Mouse (Mus musculus) brain, embryonic 14.5 days (tissue): ENCODE results near the gene Plxnd1. TPM values are rescaled to one million over a fixed set of nuclear protein-coding genes. Genes with fewer than 3 reads are reported as not detected.

Experiments
- DNase-seq: peaks from one replicate; pipeline ENCODE4 v3.0.0-alpha.2; 2011; ENCODE audit warnings: low read depth
- CTCF ChIP-seq: fragments of 200-500 bp; IDR thresholded peaks from 2 replicates; pipeline ENCODE4 v1.5.1; 2012; ENCODE audit warnings: inconsistent platforms, mild to moderate bottlenecking, moderate library complexity, borderline replicate concordance; ENCODE audit not compliant: insufficient read depth, insufficient read length; ENCODE audit errors: extremely low read depth
- POLR2A ChIP-seq: fragments of 200-500 bp; IDR thresholded peaks from 2 replicates; pipeline ENCODE4 v1.6.1; 2012; ENCODE audit warnings: mild to moderate bottlenecking, inconsistent platforms, borderline replicate concordance; ENCODE audit not compliant: poor library complexity, insufficient read depth, insufficient read length, severe bottlenecking; ENCODE audit errors: extremely low read depth
- polyA plus RNA-seq: library from polyadenylated mRNA; depleted of rRNA; stranded (reverse); fragments of >200 nt; gene quantifications from 2 replicates; pipeline ENCODE4 v1.2.3, GENCODE M21; 2012

Plxnd1 gene
- polyA plus RNA-seq, 1 experiment, result 38.5 TPM

DNA sequence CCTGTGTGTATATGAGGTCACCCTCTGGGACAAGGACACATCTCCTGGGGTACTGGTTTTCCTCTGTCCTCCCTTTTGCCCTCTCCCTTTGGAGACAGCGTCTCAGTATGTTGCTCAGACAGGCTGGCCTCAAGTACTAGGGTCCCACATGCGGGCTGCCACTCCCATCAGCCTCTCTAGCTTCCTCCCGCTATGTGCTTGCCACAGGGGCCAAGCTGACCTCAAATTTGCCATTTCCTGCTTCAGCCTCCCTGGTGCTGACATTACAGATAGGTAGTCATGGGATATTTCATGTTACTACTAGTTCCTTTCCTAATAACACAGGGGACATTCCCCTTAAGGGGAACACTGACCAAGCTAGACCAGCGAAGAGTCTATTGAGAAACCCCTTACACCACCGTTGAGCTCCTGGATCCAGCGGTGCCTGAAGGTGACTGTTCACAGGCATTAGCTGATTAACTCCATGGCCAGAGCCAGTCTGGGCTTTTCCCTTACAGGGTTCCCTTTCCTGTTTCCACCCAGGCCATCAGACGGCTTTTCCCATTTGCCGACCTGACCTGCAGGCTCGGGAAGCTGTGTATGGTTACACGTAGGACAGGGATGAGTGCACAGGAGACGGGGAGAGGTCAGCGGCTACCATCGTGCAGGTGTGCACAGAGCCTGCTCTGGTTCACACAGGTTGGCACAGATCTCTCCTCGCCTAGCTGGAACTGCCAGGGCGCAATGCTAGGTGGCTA, 21.5 kb downstream of the Plxnd1 start:
- no peak for DNase-seq
- TF ChIP-seq CTCF, result no peak
- no peak for TF ChIP-seq POLR2A

DNA sequence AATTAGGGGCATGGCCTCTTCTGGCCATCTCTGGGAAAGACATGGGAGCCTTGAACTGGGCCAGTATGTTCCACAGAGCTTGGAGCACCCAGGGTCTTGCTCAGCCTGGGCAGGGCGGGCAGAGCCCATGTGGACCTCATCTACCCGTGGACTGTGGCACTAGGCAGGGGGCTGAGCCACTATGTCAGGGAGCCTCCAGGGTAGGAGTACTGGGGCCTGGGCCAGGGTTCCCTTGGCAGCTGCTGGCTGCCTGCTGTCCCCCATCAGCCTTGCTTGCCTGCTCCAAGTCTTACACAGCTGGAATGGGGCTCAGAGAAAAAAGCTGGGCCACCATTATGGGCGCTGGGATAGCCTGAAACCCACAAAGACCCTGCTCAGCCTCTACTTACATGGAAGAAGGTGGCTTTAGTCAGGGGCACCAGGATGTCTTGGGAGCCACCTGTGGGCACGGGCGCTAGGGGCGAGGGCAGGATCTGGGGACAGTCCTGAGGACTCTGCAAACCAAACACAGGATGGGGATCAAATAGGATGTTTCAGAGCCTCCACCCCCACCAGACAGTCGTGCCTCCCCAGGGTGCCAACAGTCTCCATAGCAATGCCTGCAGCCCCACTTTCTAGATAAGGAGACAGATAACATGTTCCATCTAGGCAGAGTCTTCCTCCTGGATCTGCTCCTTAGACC, 22.6 kb downstream of the Plxnd1 start:
- TF ChIP-seq CTCF (no peak), POLR2A (no peak)
- DNase-seq, result no peak

DNA sequence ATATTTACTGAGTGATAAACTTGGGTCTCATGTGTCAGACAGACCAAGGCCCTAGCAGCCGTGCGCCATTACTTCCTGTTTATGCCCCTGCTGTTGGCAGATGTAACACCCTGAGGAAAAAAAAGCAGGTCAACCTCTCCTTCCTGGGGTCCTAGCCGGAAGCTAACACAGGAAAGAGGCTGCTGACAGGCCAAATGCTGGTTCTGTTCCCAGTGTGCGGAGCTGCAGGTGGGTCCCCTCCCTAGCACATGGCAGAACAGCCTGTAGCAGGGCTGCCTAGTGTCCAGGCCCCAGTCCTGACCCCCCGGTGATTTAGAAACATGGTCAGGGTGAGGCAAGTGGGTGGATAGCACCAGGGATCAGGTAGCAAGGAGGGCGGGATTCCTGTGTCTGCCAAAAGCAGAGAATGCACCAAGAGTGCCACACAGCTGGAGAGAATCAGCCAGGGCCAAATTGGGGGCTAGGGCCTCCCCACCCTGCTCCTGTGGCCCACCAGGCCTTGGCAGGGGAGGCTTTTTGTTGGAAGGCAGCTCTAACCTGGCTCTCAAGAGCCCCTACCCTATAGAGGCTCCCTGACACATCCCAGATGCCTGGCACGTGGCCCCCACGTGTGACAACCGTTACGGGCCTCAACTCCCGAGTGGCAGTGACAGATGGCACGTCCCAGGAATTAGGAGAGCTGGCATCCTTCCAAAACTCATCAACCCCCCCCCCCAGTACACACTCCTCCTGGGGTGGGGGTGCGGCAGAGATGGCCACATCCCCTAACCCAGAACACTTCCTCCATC, 23.3 kb downstream of the Plxnd1 start:
- DNase-seq, result peak; percentile 78
- TF ChIP-seq CTCF (no peak), POLR2A (no peak)

DNA sequence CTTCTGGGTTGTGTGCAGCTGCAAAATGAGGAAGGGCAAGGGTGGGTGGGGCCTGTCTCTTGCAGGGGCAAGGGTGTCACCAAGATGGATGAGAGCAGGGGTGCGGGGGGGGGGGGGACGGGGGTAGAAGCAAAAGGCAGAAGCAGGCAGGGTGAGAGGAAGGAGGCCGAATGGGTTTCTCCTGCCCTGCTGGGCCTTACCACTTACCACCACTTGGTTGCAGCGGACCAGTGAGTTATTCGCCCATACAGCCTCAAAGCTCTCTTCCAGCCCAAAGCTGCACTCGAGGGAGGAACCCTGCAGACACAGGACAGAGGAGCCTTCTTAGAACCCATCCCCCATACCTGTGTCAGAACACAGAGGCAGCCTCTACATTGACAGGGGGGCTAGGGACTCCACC, 24.9 kb downstream of the Plxnd1 start:
- TF ChIP-seq POLR2A, result no peak
- no peak for TF ChIP-seq CTCF
- DNase-seq, result no peak

DNA sequence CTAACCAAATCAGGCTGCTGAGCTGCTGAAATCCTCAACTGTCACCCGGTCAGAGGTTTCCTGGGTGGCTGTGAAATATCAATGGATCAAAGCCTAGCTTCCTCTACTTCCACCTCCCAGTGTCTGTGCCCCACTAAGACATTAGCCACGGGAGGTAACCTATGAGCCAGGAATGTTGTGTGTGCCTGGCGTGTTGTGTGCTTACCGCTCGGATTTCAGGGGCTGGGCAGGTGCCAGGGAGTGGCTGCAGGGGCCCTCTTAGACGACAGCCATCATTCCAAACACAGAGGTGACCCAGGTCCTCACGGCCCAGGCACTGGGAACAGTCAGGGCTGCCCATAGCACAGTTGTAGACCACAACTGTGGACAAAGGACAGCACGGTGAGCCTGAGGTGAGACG, 25.7 kb downstream of the Plxnd1 start:
- no peak for DNase-seq
- TF ChIP-seq CTCF, result no peak
- TF ChIP-seq POLR2A, result no peak

DNA sequence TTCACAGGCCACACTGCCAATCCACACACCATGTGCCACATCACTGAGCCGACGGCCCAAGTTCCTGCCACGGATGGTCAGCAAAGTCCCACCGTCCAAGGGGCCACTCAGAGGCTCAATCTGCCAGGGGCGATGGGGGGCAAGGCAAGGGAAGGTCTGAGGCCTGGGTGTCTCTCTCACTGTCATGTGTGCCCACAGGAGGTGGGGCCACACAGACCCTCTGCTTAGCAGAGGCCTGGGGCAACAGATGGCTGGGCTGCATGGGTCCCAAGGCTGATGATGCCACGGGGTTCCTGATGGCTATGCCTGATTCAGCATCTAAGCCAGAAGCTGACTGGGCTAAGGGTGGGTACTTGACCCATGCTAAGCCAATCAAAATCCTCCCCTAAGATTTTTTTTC, 26.1 kb downstream of the Plxnd1 start:
- no peak for DNase-seq
- TF ChIP-seq POLR2A, result no peak
- no peak for TF ChIP-seq CTCF

- no peak for TF ChIP-seq POLR2A
- no peak for TF ChIP-seq CTCF
- DNase-seq, result no peak
Measured at GRCm38 (mm10) chr6:115968086-115968485, 26.7 kb downstream of the Plxnd1 start.

DNA sequence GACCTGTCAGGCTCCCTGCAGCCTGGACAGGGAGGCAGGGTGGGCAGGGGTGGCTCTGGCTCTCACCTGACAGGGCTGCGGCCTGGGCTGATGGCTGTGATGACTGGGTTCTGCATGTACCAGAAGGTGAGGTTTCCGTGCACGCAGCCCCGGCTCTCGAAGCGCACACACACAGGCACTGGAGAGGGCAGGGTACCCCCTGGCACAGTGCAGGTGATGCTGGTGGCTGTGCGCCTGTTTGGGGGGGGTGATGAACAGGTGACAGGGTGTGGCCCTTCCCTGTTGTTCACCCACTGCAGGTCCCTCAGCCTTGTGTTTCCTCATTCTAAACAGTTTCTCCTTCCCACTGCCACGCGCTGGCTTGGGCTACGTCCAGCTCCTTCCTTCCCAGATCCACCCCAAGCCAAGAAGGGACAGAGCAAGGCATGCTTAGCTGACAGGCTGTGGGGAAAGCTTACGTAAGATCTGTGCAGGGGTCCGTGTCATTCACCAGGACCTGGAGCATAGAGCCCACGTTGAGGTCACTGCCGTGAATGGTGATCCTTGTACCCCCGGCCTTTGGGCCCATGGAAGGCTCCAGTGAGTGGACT, 27.4 kb downstream of the Plxnd1 start:
- no peak for DNase-seq
- TF ChIP-seq POLR2A (no peak), CTCF (no peak)

DNA sequence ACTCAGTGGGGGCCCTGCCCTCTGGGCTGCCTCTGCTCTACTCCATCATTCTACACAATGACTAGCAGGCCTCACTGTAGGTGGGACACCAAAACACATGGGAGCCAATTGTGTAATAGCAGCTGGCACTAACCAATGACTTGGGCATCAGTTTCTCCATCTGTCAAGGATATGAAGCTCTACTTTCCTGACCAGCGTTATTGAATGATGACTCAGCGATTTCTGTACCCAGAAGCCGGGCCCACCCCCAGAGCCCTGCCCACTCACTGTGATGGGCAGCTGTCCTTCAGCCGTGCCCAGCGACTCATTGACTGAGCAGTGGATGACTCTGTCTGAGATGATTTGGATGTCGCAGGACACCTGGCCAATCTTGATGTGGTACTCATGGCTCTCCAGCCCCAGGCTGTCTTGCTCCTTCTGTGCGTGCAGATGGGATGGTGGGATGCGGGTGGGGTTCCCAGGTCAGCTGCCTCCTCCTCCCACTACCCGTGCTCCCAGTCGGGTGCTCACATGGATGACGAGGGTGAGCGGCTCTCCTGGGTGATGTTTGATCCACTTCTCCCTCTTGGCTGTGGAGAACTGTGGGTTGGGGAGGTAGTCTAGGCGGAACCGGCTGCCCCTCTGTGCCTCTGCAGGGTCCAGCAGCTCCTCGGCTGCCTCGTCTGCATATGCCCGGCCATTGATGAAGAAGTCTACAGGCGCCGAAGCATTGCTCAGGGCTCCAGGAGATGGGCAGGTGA, 28.4 kb downstream of the Plxnd1 start:
- no peak for TF ChIP-seq CTCF
- TF ChIP-seq POLR2A, result no peak

DNA sequence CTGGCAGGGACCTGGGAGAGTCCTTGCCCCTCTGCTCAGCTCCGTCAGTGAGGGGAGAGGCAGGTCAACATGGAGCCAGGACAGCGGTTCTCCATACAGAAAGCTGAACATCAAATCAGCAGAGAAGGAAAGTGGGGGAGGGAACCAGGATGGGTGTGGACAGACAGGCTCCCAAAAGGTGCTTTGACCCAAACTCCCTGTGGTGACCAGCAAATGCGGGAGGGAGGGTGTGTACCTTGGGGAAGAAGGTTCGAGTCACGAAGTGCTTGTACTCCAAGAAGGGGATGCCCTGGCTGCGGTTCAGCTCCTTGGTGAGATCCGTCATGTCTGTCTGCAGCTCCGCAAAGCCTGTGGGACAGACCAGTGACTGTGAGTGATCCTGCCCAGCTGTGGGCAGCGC, 31.1 kb downstream of the Plxnd1 start:
- TF ChIP-seq POLR2A (no peak), CTCF (no peak)
- no peak for DNase-seq

More for the DNA sequence above, 28.4 kb downstream of the Plxnd1 start:
- DNase-seq, result no peak
